Mouse (Mus musculus) hindlimb bud, embryonic 11.5 days (tissue): Measurements from ENCODE around the gene Olfr399.

Source experiments
- DNase-seq: peaks from one replicate; pipeline ENCODE4 v3.0.0-alpha.2; 2012; ENCODE audit warnings: low read depth, low spot score; ENCODE audit errors: extremely low spot score

Gene Olfr399

GRCm38 (mm10) chr11:74056451-74056850, at the start of gene Olfr399, which contains the start of gene Olfr139:
Gene Olfr399, minus strand, starts transcription at chr11:74056615.
Gene Olfr139, minus strand, starts transcription at chr11:74056551.
- DNase-seq, result no peak

DNA sequence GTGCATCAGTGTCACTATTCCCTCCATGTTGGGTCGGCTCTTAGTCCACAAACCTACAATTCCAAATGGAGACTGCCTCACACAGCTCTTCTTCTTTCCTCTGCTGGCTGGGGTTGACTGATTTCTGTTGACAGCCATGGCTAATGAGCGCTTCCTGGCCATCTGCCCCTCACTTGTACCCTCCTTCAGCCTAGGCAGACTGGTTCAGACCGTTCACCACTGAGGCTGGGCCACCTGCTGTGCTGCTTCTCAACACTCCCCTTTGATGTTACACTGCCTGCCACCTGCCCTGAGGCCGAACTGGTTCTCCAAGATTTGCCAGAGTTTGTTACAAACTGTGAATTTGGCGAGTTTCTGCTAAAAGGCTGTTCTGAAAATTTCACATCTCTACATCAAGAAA, 48.7 kb upstream of the Olfr399 start:
- DNase-seq, result no peak

- no peak for DNase-seq
Measured at GRCm38 (mm10) chr11:74101507-74101906, 45.1 kb upstream of the Olfr399 start.

DNA sequence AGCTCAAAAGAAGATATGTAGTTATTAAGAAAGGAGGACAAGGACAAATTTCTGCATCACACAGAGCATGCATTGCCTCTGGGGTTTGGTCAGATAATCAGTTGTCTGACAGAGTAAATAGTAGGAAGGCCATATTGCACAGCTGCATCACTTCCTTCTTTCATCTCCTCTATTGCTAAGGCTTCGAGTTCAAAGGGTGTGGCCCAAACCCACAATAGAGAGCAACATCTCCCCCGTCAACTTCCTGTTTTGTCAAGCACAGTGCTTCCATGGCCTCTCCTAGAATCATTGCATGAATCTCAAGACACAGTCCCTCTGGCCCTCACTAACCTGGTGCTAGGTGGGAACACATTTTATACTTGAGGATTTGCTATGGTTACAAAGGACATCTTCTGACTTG, 44.3 kb upstream of the Olfr399 start:
- no peak for DNase-seq

DNA sequence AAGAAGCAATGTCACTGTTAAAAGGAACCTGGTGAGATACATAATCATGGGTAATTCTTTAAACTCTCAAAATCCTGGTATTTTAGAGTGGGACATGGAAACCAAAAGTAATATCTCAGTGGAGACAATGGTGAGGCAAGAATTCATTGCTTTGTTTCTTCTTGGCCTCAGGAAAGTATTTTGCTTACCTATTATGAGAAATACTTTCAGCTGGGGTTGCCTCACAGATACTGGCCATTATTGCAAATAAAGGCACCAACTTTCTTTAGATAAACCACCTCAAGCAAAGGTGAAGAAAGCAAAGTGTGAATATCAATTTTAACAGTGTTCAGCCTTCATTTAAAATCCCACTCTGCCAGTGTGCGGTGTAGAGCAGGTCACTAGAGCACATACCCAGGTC, 13.2 kb upstream of the Olfr399 start, which contains the start of gene Zfp616:
TSS of gene Zfp616 (plus strand) at position 301 of the 400 bp plus-strand sequence.
- no peak for DNase-seq

GRCm38 (mm10) chr11:74051347-74051746, 5.1 kb downstream of the Olfr399 start:
- no peak for DNase-seq
